Mouse (Mus musculus) stomach, postnatal 0 days (tissue): ENCODE data around the gene Msgn1.

Source experiments
- CTCF ChIP-seq: IDR thresholded peaks from 2 replicates; pipeline ENCODE4 v1.5.1; 2016; ENCODE audit warnings: antibody characterized with exemption, low read depth, mild to moderate bottlenecking, moderate library complexity
- EP300 ChIP-seq: optimal IDR thresholded peaks from 2 replicates; pipeline ENCODE3; 2016; ENCODE audit warnings: antibody characterized with exemption

DNA sequence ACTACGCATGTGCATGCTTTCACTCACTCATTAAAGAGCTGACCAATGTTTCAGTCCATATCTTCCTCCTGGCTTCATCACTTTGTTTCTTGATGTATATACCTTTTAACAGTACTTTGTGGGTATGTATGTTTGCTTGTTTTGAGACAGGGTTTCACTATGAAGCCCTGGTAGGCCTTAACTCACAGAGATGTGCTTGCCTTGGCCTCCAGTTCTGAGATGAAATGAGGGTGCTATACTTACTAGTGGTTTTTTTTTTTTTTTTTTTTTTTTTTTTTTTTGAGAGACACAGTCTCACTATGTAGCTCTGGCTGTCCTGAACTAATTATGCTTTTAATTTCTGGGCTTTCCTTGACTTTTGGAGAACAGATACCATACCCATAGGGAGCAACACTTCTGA lies 38.7 kb upstream of the Msgn1 start:
- TF ChIP-seq CTCF (no peak), EP300 (no peak)
